Mouse (Mus musculus) spleen, adult 2 months (tissue): ENCODE results near the gene Atp1a2. TPM values are rescaled to one million over a fixed set of nuclear protein-coding genes. Genes with fewer than 3 reads are reported as not detected.

ENCODE experiments used
- DNase-seq, 2 experiments: peaks; one replicate each; pipeline versions ENCODE4 v3.0.0 to v3.0.0-alpha.2; 2012 to 2021; ENCODE audit warnings: low spot score in 2 of 2, low read depth in 1 of 2
- H3K27ac ChIP-seq: fragments of 200-500 bp; 2 replicates; pipeline ENCODE4 v1.5.1; 2012; ENCODE audit warnings: low read length, inconsistent platforms; ENCODE audit not compliant: insufficient read depth
- H3K27me3 ChIP-seq: fragments of 200-500 bp; 2 replicates; pipeline ENCODE4 v1.6.1; 2012; ENCODE audit warnings: mild to moderate bottlenecking, moderate library complexity, low read length, inconsistent platforms; ENCODE audit not compliant: control insufficient read depth, insufficient read depth
- H3K36me3 ChIP-seq: fragments of 200-500 bp; 2 replicates; pipeline ENCODE4 v1.6.1; 2012; ENCODE audit warnings: mild to moderate bottlenecking, low read length, inconsistent platforms; ENCODE audit not compliant: control insufficient read depth, insufficient read depth
- H3K4me1 ChIP-seq: fragments of 200-500 bp; 2 replicates; pipeline ENCODE4 v1.6.1; 2011; ENCODE audit warnings: inconsistent platforms; ENCODE audit not compliant: control insufficient read depth, insufficient read depth, insufficient read length
- H3K4me3 ChIP-seq: fragments of 200-500 bp; 2 replicates; pipeline ENCODE4 v1.5.1; 2011; ENCODE audit warnings: mild to moderate bottlenecking, inconsistent platforms; ENCODE audit not compliant: insufficient read depth, insufficient read length; ENCODE audit errors: extremely low read depth
- CTCF ChIP-seq: fragments of 200-500 bp; IDR thresholded peaks from 2 replicates; pipeline ENCODE4 v1.5.1; 2011; ENCODE audit warnings: mild to moderate bottlenecking, inconsistent platforms; ENCODE audit not compliant: insufficient read depth, insufficient read length, insufficient replicate concordance; ENCODE audit errors: extremely low read depth
- POLR2A ChIP-seq: fragments of 200-500 bp; IDR thresholded peaks from 2 replicates; pipeline ENCODE4 v1.6.1; 2011; ENCODE audit warnings: low read depth, low read length, inconsistent platforms
- WGBS: fragments of 180-500 bp; shearing (Covaris S2); methylation state at CpG from one replicate; pipeline ENCODE4 v1.1.7; 2018; 5-methylcytosine and 5-hydroxymethylcytosine counted together
- polyA plus RNA-seq: library from polyadenylated mRNA; depleted of rRNA; stranded (reverse); fragments of >200 nt; gene quantifications from 2 replicates; pipeline ENCODE4 v1.2.3, GENCODE M21; 2012

The Atp1a2 gene
- polyA plus RNA-seq, 1 experiment, result 3.9 TPM

GRCm38 (mm10) chr1:172289617-172289946 is 8.3 kb downstream of the Atp1a2 start:
- WGBS, result 81% methylated on average over 3 of the region's 3 CpGs
- no peaks in the 10 kb centered on the region for H3K4me1 ChIP-seq
- H3K27me3 ChIP-seq, result no peaks in the 10 kb centered on the region
- no peak overlapping the region for H3K4me3 ChIP-seq
- no peaks in the 10 kb centered on the region for H3K36me3 ChIP-seq
- TF ChIP-seq POLR2A (no peak), CTCF (no peak)
- no peak for DNase-seq
- no peak overlapping the region for H3K27ac ChIP-seq

GRCm38 (mm10) chr1:172288900-172289616 is 8.8 kb downstream of the Atp1a2 start:
- DNase-seq, result no peak
- TF ChIP-seq CTCF (no peak), POLR2A (no peak)
- H3K27ac ChIP-seq, result no peak overlapping the region
- H3K4me3 ChIP-seq, result no peak overlapping the region
- 89% methylated on average over 11 of the region's 11 CpGs for WGBS
- no peaks in the 10 kb centered on the region for H3K27me3 ChIP-seq
- H3K4me1 ChIP-seq, result no peaks in the 10 kb centered on the region
- H3K36me3 ChIP-seq, result no peaks in the 10 kb centered on the region

GRCm38 (mm10) chr1:172286740-172287139 is 11.1 kb downstream of the Atp1a2 start:
- Histone ChIP-seq H3K36me3 (no peaks in the 10 kb centered on the region), H3K27me3 (no peaks in the 10 kb centered on the region)
- WGBS, result 38% methylated on average over 5 of the region's 5 CpGs

GRCm38 (mm10) chr1:172284221-172284620 is 13.6 kb downstream of the Atp1a2 start:
- no peak for TF ChIP-seq POLR2A
- no peak for TF ChIP-seq CTCF
- 97% methylated on average over 14 of the region's 14 CpGs for WGBS
- H3K27me3 ChIP-seq, result no peaks in the 10 kb centered on the region
- no peak overlapping the region for H3K27ac ChIP-seq
- H3K4me1 ChIP-seq, result no peaks in the 10 kb centered on the region
- no peaks in the 10 kb centered on the region for H3K36me3 ChIP-seq
- H3K4me3 ChIP-seq, result no peak overlapping the region
- no peak for DNase-seq

More at GRCm38 (mm10) chr1:172286740-172287139, 11.1 kb downstream of the Atp1a2 start:
- Histone ChIP-seq H3K4me1 (no peaks in the 10 kb centered on the region), H3K27ac (no peak overlapping the region), H3K4me3 (no peak overlapping the region)
- no peak for DNase-seq
- TF ChIP-seq POLR2A (no peak), CTCF (no peak)

GRCm38 (mm10) chr1:172283073-172283472 is 14.8 kb downstream of the Atp1a2 start:
- Histone ChIP-seq H3K4me3 (no peak overlapping the region), H3K27me3 (no peaks in the 10 kb centered on the region), H3K27ac (no peak overlapping the region), H3K36me3 (no peaks in the 10 kb centered on the region), H3K4me1 (no peaks in the 10 kb centered on the region)
- DNase-seq, result no peak
- WGBS, result 95% methylated on average over 6 of the region's 6 CpGs
- TF ChIP-seq CTCF (no peak), POLR2A (no peak)

GRCm38 (mm10) chr1:172281522-172282254 is 16.2 kb downstream of the Atp1a2 start:
- no peak for TF ChIP-seq POLR2A
- TF ChIP-seq CTCF, result no peak
- DNase-seq, result no peak
- H3K4me1 ChIP-seq, result peaks cover 10% of the 10 kb centered on the region; the same call in 1 of the 2 replicates
- H3K27ac ChIP-seq, result no peak overlapping the region
- H3K36me3 ChIP-seq, result no peaks in the 10 kb centered on the region
- no peak overlapping the region for H3K4me3 ChIP-seq
- no peaks in the 10 kb centered on the region for H3K27me3 ChIP-seq
- WGBS, result 87% methylated on average over 10 of the region's 10 CpGs
